Mouse (Mus musculus) hindbrain, embryonic 15.5 days (tissue): ENCODE measurements at regions not wholly inside any gene's neighbourhood (a gene's known extent, or its start where the extent isn't known, plus 50 kb on each side); places are given as distances from the start of the nearest gene placed in this dataset.

ENCODE experiments used
- ATAC-seq: fragments of 200-750 bp; cut with Nextera tagmentation; 2 replicates; pipeline ENCODE4 v1.8.0; 2017; ENCODE audit warnings: low read depth, moderate number of reproducible peaks, moderate TSS enrichment; ENCODE audit not compliant: low FRiP score
- H3K27ac ChIP-seq: fragments of 300-500 bp; sonication (generic); replicated peaks from 2 replicates; pipeline ENCODE4 v1.5.1; 2015; ENCODE audit warnings: mild to moderate bottlenecking, inconsistent platforms
- H3K27me3 ChIP-seq: fragments of 300-500 bp; sonication (generic); 2 replicates; pipeline ENCODE4 v1.6.1; 2015; ENCODE audit warnings: control low read depth, inconsistent platforms
- H3K36me3 ChIP-seq: fragments of 300-500 bp; sonication (generic); 2 replicates; pipeline ENCODE4 v1.6.1; 2015; ENCODE audit warnings: control low read depth, inconsistent platforms
- H3K4me1 ChIP-seq: fragments of 300-500 bp; sonication (generic); replicated peaks from 2 replicates; pipeline ENCODE4 v1.6.1; 2015; ENCODE audit warnings: control low read depth, inconsistent platforms
- H3K4me2 ChIP-seq: fragments of 300-500 bp; sonication (generic); 2 replicates; pipeline ENCODE4 v1.6.1; 2015; ENCODE audit warnings: moderate library complexity, mild to moderate bottlenecking, inconsistent platforms
- H3K4me3 ChIP-seq: fragments of 300-500 bp; sonication (generic); 2 replicates; pipeline ENCODE4 v1.5.1; 2015; ENCODE audit warnings: mild to moderate bottlenecking, inconsistent platforms
- H3K9ac ChIP-seq: fragments of 300-500 bp; sonication (generic); 2 replicates; pipeline ENCODE4 v1.6.1; 2015; ENCODE audit warnings: inconsistent platforms
- H3K9me3 ChIP-seq: fragments of 300-500 bp; sonication (generic); 2 replicates; pipeline ENCODE4 v1.6.1; 2016; ENCODE audit warnings: control low read depth, inconsistent platforms
- WGBS: fragments of 180-500 bp; shearing (Covaris S2); methylation state at CpG from one replicate; pipeline ENCODE4 v1.1.7; 2015; 5-methylcytosine and 5-hydroxymethylcytosine counted together

DNA sequence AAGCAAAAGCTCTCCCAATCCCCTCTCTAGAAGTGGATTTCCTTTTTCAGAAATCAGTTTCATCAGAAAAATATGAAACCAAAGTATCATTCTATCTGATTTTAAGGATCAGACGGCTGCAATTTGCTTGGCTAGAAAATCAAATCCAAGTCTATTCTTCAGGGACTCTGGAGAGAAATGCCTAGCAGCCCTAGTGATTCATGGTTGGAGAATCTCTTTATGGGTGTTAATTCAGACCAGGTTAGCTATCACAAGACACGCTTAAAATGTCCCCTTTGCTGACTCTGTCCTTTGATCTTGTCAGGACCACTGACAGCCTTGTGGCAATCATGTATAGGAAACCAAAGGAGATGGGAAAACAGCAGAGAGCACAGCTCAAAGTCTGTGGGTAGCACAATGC, 475.7 kb upstream of the Zfp462 start:
- H3K27me3 ChIP-seq = no peaks in the 10 kb centered on the region
- ATAC-seq = no peak
- no peak overlapping the region for H3K4me3 ChIP-seq
- no peak overlapping the region for H3K9ac ChIP-seq
- no peaks in the 10 kb centered on the region for H3K36me3 ChIP-seq
- WGBS = 71% methylated on average over 2 of the region's 2 CpGs
- no peak overlapping the region for H3K4me2 ChIP-seq
- H3K4me1 ChIP-seq = peaks cover 3% of the 10 kb centered on the region; the same call in 1 of the 2 replicates
- no peaks in the 10 kb centered on the region for H3K9me3 ChIP-seq
- no peak overlapping the region for H3K27ac ChIP-seq

DNA sequence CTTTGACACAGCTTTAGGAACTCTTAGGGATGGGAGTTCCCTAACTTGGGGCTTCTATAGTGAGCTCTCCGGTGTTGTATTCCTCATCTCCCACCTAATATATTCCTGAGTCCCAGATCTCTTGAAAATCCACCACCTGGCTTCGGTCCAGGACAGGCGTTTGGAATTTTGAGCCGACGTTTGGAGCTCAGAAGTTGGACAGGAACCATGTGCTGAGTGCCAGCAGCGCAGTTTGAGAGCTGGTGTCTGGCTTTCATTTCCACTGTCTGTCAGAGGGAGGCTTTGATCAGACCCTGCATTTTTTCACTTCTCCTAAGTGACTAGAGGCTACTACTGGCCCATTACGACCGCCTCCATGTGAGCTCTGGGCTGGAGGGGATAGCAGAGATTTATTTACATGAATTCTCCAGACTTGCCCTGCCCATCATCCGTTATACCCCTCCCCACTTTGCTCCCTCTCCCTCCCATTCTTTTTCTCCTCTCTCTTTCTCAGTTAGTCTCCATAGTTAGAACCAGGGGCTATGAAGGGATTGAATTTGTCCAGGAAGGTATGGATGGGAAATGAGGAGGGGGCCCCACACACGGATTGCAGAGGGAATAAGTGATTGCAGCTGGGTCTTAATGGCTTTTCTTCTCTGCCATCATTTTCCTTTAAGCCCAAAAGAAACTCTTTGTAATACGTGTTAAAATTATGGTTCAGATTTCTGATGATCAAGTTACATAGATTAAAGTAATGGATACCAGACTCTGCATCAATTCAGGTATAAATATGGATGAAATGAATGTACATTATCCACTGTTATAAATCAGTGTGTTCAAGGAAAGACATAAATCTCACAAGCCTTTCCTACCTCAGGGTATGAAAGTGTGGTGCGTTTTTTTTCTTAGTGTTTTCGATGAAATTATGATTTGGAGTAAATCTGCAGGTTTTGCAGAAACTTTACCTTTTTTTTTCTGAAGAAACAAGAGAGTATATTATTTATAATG, 474.5 kb upstream of the Zfp462 start:
- Histone ChIP-seq H3K4me2 (no peak overlapping the region), H3K9me3 (no peaks in the 10 kb centered on the region), H3K36me3 (no peaks in the 10 kb centered on the region), H3K4me1 (peaks cover 3% of the 10 kb centered on the region; the same call in 1 of the 2 replicates), H3K4me3 (no peak overlapping the region), H3K27ac (no peak overlapping the region), H3K27me3 (no peaks in the 10 kb centered on the region), H3K9ac (no peak overlapping the region)
- ATAC-seq = peak; percentile 85
- 53% methylated on average over 13 of the region's 13 CpGs for WGBS

DNA sequence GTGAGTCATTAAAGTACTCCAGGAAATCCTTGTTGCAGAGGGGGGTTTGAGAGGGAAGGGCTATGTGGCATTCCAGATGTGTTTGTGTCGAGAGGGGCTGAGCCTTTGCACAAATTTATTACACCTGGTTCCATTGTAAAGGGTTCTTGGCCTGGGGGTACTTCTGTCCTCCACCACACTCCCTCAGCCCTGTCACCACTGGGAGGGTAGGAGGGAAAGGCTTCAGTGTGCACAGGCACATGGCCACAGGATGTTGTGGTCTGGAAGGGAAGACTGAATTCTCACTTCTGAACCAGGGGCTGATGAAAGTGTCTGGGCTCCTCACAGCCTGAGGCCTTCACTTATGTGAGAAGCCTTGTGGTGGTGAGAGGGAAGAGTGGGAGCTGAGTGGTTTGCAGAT, 473.8 kb upstream of the Zfp462 start:
- H3K27ac ChIP-seq = no peak overlapping the region
- H3K4me3 ChIP-seq = no peak overlapping the region
- H3K9ac ChIP-seq = no peak overlapping the region
- no peak for ATAC-seq
- H3K4me1 ChIP-seq = peaks cover 3% of the 10 kb centered on the region; the same call in 1 of the 2 replicates
- H3K36me3 ChIP-seq = no peaks in the 10 kb centered on the region
- no peaks in the 10 kb centered on the region for H3K27me3 ChIP-seq
- H3K4me2 ChIP-seq = no peak overlapping the region
- no peaks in the 10 kb centered on the region for H3K9me3 ChIP-seq
- WGBS = 71% methylated on average over 1 of the region's 1 CpGs

DNA sequence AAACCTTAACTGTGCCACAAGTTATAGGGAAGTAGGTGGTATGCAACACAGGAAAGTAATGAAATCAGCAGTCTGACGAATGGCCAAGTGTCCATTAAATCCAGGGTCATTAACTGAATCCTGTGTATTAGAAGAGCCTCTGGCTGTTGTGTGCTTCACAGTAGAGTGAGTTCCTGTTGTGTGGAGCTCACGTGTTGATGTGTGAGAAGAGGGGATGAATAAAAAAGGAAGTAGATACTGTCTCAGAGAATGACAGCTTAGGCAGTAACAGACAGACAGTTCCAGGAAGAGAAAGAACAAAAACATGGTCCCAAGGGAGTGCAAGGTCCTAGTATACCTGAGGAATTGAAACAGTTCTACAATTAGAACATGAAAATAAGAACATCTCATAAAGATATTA, 463.1 kb upstream of the Zfp462 start:
- Histone ChIP-seq H3K36me3 (no peaks in the 10 kb centered on the region), H3K4me3 (no peak overlapping the region), H3K27ac (no peak overlapping the region), H3K4me1 (no peaks in the 10 kb centered on the region), H3K27me3 (no peaks in the 10 kb centered on the region), H3K9me3 (no peaks in the 10 kb centered on the region), H3K4me2 (no peak overlapping the region), H3K9ac (no peak overlapping the region)
- ATAC-seq = no peak
- WGBS = 79% methylated on average over 2 of the region's 2 CpGs

DNA sequence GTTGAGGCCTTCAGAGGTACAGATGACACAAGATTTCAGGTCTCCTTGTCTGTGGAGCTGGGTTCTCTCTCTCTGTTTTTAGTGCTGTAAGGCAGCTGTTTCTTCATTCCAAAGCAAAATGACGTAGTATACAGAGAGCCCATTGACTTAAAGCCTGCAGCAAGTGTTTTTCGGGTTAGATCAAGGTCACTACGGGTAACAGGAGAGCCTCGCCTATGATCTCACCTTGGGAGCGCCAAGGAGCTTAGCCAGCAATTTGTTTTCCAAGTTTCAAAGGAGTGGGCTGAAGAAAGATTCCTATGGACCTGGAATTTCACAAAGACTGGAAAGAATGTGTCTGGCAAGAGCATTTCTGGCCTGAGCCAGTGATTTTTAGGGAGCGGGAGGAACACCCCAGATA, 451.8 kb upstream of the Zfp462 start:
- ATAC-seq = no peak
- H3K4me3 ChIP-seq = no peak overlapping the region
- H3K4me2 ChIP-seq = no peak overlapping the region
- H3K36me3 ChIP-seq = no peaks in the 10 kb centered on the region
- H3K9me3 ChIP-seq = no peaks in the 10 kb centered on the region
- no peak overlapping the region for H3K9ac ChIP-seq
- 88% methylated on average over 6 of the region's 6 CpGs for WGBS
- H3K27me3 ChIP-seq = no peaks in the 10 kb centered on the region
- no peaks in the 10 kb centered on the region for H3K4me1 ChIP-seq
- H3K27ac ChIP-seq = no peak overlapping the region

DNA sequence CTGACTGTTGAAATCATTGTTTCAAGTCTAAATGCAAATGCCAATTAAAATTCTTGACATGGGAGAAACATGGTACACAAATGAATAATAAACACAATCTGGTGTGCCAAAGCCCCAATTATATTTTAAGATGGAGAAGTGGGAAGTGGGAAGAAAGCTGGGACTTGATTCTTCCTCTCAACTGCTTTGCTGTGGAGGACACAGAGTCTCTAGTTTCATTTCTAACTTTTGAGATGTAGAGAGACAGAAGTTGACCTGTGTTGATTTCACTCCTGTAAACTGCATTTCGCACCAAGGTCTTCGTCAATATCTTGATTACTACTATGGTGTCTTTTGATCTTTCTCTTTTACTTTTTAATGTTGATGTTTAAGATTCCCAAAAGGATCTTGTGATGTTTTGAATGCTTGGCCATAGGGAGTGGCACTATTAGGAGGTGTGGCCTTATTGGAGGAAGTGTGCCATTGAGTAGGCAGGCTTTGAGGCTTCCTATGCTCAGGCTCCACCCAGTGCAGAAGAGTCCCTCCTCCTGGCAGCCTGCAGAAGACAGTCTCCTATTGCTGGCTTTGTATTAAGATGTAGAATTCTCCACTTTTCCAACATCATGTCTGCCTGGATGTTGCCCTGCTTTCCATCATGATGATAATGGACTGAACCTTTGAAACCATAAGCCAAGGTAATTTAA, 447.4 kb upstream of the Zfp462 start:
- 96% methylated on average over 2 of the region's 2 CpGs for WGBS
- Histone ChIP-seq H3K9me3 (no peaks in the 10 kb centered on the region), H3K27me3 (no peaks in the 10 kb centered on the region), H3K4me3 (no peak overlapping the region), H3K36me3 (no peaks in the 10 kb centered on the region), H3K4me1 (no peaks in the 10 kb centered on the region), H3K4me2 (no peak overlapping the region), H3K9ac (no peak overlapping the region), H3K27ac (no peak overlapping the region)
- ATAC-seq = no peak

DNA sequence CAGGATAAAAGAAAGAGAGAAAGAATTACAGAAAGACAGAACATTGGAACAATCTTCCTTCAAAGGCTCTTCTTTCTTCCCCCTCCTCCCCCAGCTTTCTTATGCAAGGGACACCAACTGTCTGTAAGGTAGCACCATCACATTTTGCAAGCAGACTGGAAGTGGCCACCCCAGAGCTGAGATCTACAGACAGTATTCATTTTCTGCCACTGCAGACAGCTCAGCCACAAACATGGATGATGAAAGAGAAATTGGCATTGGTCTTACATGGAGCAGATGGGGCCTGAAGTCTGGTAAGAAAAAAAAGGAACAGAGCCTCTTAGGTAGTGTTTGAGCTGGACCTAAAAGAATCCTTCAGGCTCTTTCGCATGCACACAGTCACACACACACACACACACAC, 428.9 kb upstream of the Zfp462 start:
- Histone ChIP-seq H3K4me2 (no peak overlapping the region), H3K4me1 (no peaks in the 10 kb centered on the region), H3K4me3 (no peak overlapping the region), H3K9ac (no peak overlapping the region), H3K36me3 (no peaks in the 10 kb centered on the region), H3K9me3 (no peaks in the 10 kb centered on the region), H3K27ac (no peak overlapping the region), H3K27me3 (no peaks in the 10 kb centered on the region)
- no peak for ATAC-seq
- 100% methylated on average over 1 of the region's 1 CpGs for WGBS

DNA sequence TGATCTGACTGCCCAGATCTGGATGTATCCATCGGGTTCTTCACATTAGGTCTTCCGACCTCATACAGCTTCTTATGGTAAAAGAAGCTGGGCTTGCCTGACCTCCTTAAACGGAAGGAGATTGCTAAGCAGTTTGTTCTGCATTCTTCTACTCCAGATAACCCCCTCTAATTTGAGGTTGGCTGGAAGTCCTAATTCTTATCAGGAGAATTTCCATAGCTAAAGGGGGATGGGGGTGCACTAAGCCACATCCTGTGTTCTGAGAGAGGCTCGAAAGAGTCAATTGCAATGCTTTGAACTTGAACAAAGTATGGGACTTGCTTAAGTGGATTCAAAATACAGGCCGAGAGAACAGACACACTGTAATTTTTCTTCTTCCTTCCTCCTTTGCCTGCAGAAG, 421.6 kb upstream of the Zfp462 start:
- no peak overlapping the region for H3K4me3 ChIP-seq
- WGBS = 82% methylated on average over 5 of the region's 5 CpGs
- no peaks in the 10 kb centered on the region for H3K36me3 ChIP-seq
- no peak for ATAC-seq
- no peak overlapping the region for H3K4me2 ChIP-seq
- no peaks in the 10 kb centered on the region for H3K27me3 ChIP-seq
- H3K9me3 ChIP-seq = no peaks in the 10 kb centered on the region
- no peak overlapping the region for H3K27ac ChIP-seq
- H3K4me1 ChIP-seq = no peaks in the 10 kb centered on the region
- H3K9ac ChIP-seq = no peak overlapping the region

DNA sequence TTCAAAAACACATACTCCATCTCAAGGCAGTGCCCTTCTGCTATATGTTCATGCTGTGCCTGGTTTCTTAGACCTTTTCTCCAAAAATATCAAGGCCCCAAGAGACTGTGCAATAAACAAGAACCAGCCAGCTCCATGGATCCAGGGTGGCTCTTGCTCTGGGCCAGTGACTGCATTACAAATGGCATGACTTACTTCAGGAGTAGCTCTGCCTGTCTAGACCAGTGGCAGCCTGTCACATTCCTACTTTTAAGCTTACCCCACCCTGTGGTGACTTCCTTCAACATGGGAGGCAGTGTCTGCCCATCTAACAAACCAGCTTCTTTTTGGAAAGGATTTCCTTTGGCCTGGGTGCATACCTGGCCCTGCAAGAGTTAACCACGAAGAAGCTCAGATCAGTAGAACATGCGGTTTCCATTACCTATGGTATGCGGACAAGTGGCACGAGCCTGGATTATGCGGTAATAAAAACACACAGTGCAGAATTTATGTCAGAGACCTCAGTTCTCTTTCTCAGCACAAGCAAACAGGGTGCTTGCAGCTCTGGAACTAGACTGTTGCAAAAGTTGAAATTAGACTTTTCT, 418.8 kb upstream of the Zfp462 start:
- Histone ChIP-seq H3K9ac (no peak overlapping the region), H3K4me1 (no peaks in the 10 kb centered on the region), H3K36me3 (no peaks in the 10 kb centered on the region), H3K9me3 (no peaks in the 10 kb centered on the region), H3K4me3 (no peak overlapping the region), H3K27ac (no peak overlapping the region), H3K4me2 (no peak overlapping the region), H3K27me3 (no peaks in the 10 kb centered on the region)
- ATAC-seq = no peak
- 75% methylated on average over 5 of the region's 5 CpGs for WGBS

DNA sequence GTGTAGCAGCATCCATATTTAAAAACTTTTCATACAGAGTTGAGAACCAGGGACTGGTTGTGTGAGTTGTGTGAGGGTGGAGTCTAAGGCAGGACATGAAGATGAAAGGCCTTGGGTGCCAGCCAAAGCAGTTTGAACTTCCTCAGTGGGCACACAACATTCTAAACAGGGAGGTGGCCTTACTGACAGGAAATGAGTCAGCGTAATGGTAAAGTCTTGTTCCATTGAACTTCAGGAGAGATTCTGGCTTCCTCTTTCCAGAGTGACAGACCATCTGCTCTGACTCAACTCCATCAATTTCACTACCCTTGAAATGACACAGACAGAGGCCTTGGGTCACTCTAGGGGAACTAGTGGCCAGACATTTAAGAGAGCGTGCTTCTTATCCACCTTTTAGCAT, 417.2 kb upstream of the Zfp462 start:
- Histone ChIP-seq H3K9me3 (no peaks in the 10 kb centered on the region), H3K4me1 (no peaks in the 10 kb centered on the region), H3K27me3 (no peaks in the 10 kb centered on the region), H3K27ac (no peak overlapping the region), H3K9ac (no peak overlapping the region), H3K4me2 (no peak overlapping the region), H3K4me3 (no peak overlapping the region), H3K36me3 (no peaks in the 10 kb centered on the region)
- ATAC-seq = no peak
- WGBS = 91% methylated on average over 2 of the region's 2 CpGs

DNA sequence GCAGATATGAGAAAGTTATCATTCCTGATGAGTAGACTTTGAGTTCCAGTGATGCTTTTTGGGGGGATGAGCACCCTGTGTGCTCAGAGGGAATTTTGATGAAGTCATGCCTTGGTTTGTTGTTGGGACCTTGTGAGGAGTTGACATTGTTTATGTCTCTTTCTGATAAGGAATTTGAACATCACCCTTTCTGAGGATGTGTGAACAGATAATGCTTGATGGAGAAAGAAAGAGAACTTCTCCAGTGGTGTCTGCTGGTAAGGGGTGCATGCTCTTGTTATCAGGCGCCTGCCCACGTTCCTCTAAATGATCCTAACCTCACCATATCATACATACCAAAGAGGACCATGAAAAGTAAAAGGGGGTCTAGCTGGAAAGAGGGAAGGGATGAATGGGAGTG, 413.1 kb upstream of the Zfp462 start:
- Histone ChIP-seq H3K4me2 (no peak overlapping the region), H3K9me3 (no peaks in the 10 kb centered on the region), H3K4me1 (peaks cover 6% of the 10 kb centered on the region), H3K27me3 (no peaks in the 10 kb centered on the region), H3K4me3 (no peak overlapping the region), H3K27ac (no peak overlapping the region), H3K9ac (no peak overlapping the region), H3K36me3 (no peaks in the 10 kb centered on the region)
- 87% methylated on average over 2 of the region's 2 CpGs for WGBS
- ATAC-seq = no peak

DNA sequence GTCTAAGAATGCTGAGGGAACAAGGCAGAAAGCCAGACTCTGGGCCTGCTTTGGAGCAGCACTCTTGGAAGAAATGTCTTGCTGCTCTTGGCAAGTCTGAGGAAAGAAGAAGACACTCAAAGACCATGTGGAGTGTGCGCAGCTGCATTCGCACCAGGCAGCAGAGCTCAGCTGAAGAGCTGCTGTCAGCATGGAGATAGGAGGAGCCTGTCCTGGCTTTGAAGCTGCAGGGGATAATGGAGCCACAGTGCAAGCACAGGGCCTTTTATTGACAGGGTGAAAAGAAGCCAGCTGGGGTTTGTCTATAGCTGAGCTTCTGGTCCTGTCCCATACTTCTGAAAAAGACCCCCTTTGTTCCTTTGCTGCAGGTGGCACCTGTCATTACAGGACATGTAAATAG, 411.0 kb upstream of the Zfp462 start:
- Histone ChIP-seq H3K27ac (no peak overlapping the region), H3K9me3 (no peaks in the 10 kb centered on the region), H3K4me1 (peaks cover 6% of the 10 kb centered on the region), H3K27me3 (no peaks in the 10 kb centered on the region), H3K36me3 (no peaks in the 10 kb centered on the region), H3K4me2 (no peak overlapping the region), H3K4me3 (no peak overlapping the region), H3K9ac (no peak overlapping the region)
- peak; percentile 86; the same call in 1 of the 2 replicates for ATAC-seq
- 15% methylated on average over 2 of the region's 2 CpGs for WGBS
